32 mouse cellular contexts compared by ENCODE assay signal in the genomic region with DNA sequence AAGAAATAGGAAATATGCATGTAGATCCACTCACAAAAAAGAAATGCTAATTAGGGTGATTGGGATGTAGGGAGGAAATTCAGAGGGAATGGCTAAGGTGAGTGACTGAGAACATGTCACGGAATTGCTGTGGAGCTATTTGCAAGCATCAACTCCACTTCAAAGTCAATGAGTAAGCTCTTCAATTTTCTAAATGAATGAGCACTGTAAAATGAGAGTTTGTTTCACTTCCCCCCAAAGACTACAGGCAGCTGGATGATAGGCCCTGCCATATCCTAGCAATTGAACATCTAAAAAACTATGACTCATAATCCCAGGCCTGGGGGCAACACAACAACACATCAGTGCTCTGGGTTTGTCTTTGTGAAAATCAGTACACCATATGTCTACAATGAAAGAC.
"Had no signal": no experiment of that assay in that cellular context is flagged by ENCODE, and none has a peak within 500 bp of the region (broad histone marks: within the 10 kb centered on the region; RNA-seq: fewer than 3 reads in every experiment).

No protein-coding gene starts in this region.

- H3K4me2 ChIP-seq: limb, embryonic 12.5 days; limb, embryonic 13.5 days; limb, embryonic 15.5 days; liver, embryonic 11.5 days; liver, embryonic 12.5 days; liver, embryonic 13.5 days; liver, embryonic 15.5 days; lung, embryonic 14.5 days; lung, embryonic 15.5 days; midbrain, embryonic 11.5 days; midbrain, embryonic 12.5 days; midbrain, embryonic 13.5 days; midbrain, embryonic 15.5 days; neural tube, embryonic 12.5 days had no signal

- H3K27ac ChIP-seq: limb, embryonic 10.5 days; limb, embryonic 12.5 days; limb, embryonic 13.5 days; limb, embryonic 15.5 days; liver, embryonic 12.5 days; liver, embryonic 13.5 days; liver, embryonic 14.5 days; liver, embryonic 15.5 days; lung, embryonic 15.5 days; macrophage; midbrain, embryonic 10.5 days; midbrain, embryonic 12.5 days; midbrain, embryonic 13.5 days; midbrain, embryonic 15.5 days; neural tube, embryonic 12.5 days had no signal

- DNase-seq: left cerebral cortex, postnatal 4 days; liver; liver, embryonic 13.5 days; liver, postnatal 0 days; lung, adult 18-20 months; lung, adult 2 months; lung, embryonic 14.5 days; lung, postnatal 10 days; lung, postnatal 14 days; lung, postnatal 36 days; lung, postnatal 4 days; midbrain, embryonic 14.5 days had no signal

- H3K4me1 ChIP-seq: limb, embryonic 12.5 days; limb, embryonic 13.5 days; limb, embryonic 15.5 days; liver, embryonic 12.5 days; liver, embryonic 13.5 days; liver, embryonic 15.5 days; lung, embryonic 15.5 days; megakaryocyte, embryonic 14.5 days; midbrain, embryonic 10.5 days; midbrain, embryonic 12.5 days; midbrain, embryonic 13.5 days; midbrain, embryonic 15.5 days; neural tube, embryonic 12.5 days had no signal

- H3K36me3 ChIP-seq: limb, embryonic 10.5 days; limb, embryonic 12.5 days; limb, embryonic 13.5 days; limb, embryonic 15.5 days; liver, embryonic 12.5 days; liver, embryonic 13.5 days; liver, embryonic 15.5 days; lung, embryonic 15.5 days; midbrain, embryonic 10.5 days; midbrain, embryonic 12.5 days; midbrain, embryonic 13.5 days; midbrain, embryonic 15.5 days; neural tube, embryonic 12.5 days had no signal

- H3K27me3 ChIP-seq: limb, embryonic 12.5 days; limb, embryonic 13.5 days; limb, embryonic 15.5 days; liver, embryonic 12.5 days; liver, embryonic 13.5 days; liver, embryonic 15.5 days; lung, embryonic 15.5 days; megakaryocyte, embryonic 14.5 days; midbrain, embryonic 12.5 days; midbrain, embryonic 13.5 days; midbrain, embryonic 15.5 days; neural tube, embryonic 12.5 days had no signal

- H3K4me3 ChIP-seq: limb, embryonic 10.5 days; limb, embryonic 12.5 days; limb, embryonic 13.5 days; limb, embryonic 15.5 days; liver, embryonic 12.5 days; liver, embryonic 13.5 days; liver, embryonic 15.5 days; lung, embryonic 15.5 days; megakaryocyte, embryonic 14.5 days; midbrain, embryonic 10.5 days; midbrain, embryonic 12.5 days; midbrain, embryonic 13.5 days; midbrain, embryonic 15.5 days; myocyte; neural tube, embryonic 12.5 days had no signal

- ATAC-seq: liver, embryonic 12.5 days; liver, postnatal 0 days; lung, postnatal 0 days; midbrain, embryonic 13.5 days; midbrain, embryonic 15.5 days; midbrain, embryonic 16.5 days had no signal

- H3K9me3 ChIP-seq: limb, embryonic 10.5 days; limb, embryonic 12.5 days; limb, embryonic 13.5 days; limb, embryonic 15.5 days; liver, embryonic 12.5 days; liver, embryonic 13.5 days; liver, embryonic 15.5 days; lung, embryonic 15.5 days; megakaryocyte, embryonic 14.5 days; midbrain, embryonic 10.5 days; midbrain, embryonic 12.5 days; midbrain, embryonic 13.5 days; midbrain, embryonic 15.5 days; neural tube, embryonic 12.5 days had no signal

- H3K9ac ChIP-seq: limb, embryonic 12.5 days; limb, embryonic 13.5 days; limb, embryonic 15.5 days; liver, embryonic 12.5 days; liver, embryonic 13.5 days; liver, embryonic 14.5 days; liver, embryonic 15.5 days; liver, postnatal 0 days; lung, embryonic 14.5 days; lung, embryonic 15.5 days; midbrain, embryonic 12.5 days; midbrain, embryonic 13.5 days; midbrain, embryonic 15.5 days; neural tube, embryonic 12.5 days had no signal
